Comparison of ENCODE assay signal across 17 mouse cellular contexts in the genomic region with DNA sequence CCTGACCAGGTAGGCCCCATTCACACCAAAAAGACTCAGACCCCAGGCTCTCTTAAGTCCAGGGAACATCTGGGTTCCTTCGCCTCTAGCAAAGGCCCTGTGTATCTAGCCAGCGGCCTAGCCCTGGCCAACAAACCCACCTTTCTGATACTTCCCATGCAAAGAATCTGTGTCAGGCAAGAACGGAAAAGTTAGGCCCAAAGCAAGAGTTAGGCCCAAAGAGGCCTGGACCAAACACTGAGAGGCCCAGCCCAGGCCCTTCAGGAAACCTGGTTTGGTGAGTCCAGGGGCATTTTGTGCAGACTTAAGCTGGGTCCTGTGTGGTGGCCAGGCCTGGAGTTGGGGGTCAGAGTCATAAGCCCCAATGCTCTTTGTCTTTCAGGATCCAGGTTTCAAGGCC. TPM values are rescaled to one million over a fixed set of nuclear protein-coding genes. Genes with fewer than 3 reads are reported as not detected.
A peak's percentile ranks its signal among the peaks of the same experiment; 100 is the strongest.
DNase-seq lines count a peak whose midpoint lies in the region; ATAC-seq lines count a peak whose summit lies in the region.
"Had no signal": no experiment of that assay in that cellular context is flagged by ENCODE, and none has a peak within 500 bp of the region (broad histone marks: within the 10 kb centered on the region; RNA-seq: fewer than 3 reads in every experiment).

No protein-coding gene starts in this region.

- no peak overlapping the region for H3K9ac ChIP-seq in hindbrain, embryonic 14.5 days
- H3K9ac ChIP-seq in hindbrain, embryonic 13.5 days: no peak overlapping the region
- no peak overlapping the region; the same call in 1 of the 2 replicates for H3K9ac ChIP-seq in embryonic facial prominence, embryonic 15.5 days
- no peak overlapping the region for H3K9ac ChIP-seq in liver, embryonic 16.5 days (ENCODE audit: low read depth, low read length)
- H3K9ac ChIP-seq: forebrain, embryonic 13.5 days; midbrain, embryonic 12.5 days had no signal

- no peaks in the 10 kb centered on the region for H3K36me3 ChIP-seq in hindbrain, embryonic 14.5 days (replicated peaks; ENCODE audit: control insufficient read depth, insufficient read depth)
- no peaks in the 10 kb centered on the region for H3K36me3 ChIP-seq in hindbrain, embryonic 13.5 days
- H3K36me3 ChIP-seq in embryonic facial prominence, embryonic 10.5 days (replicated peaks): 0 out of 2 replicates have a peak, but pooled peaks cover 3% of the 10 kb centered on the region
- H3K36me3 ChIP-seq in embryonic facial prominence, embryonic 15.5 days: no peaks in the 10 kb centered on the region
- no peaks in the 10 kb centered on the region for H3K36me3 ChIP-seq in liver, embryonic 16.5 days (ENCODE audit: control insufficient read depth, insufficient read depth)
- H3K36me3 ChIP-seq: midbrain, embryonic 12.5 days had no signal

- ATAC-seq in hindbrain, embryonic 14.5 days (ENCODE audit: low FRiP score): no peak
- no peak for ATAC-seq in hindbrain, embryonic 13.5 days (ENCODE audit: low FRiP score)
- no peak for ATAC-seq in embryonic facial prominence, embryonic 15.5 days (ENCODE audit: insufficient number of reproducible peaks, low FRiP score, low TSS enrichment, low read depth)
- ATAC-seq in liver, embryonic 16.5 days (ENCODE audit: low read depth): no peak
- ATAC-seq in activated CD4-positive, CD25-positive, alpha-beta regulatory T cell, adult 4 months: no peak
- ATAC-seq: CD4-positive, CD25-positive, alpha-beta regulatory T cell, adult 4 months; forebrain, embryonic 13.5 days had no signal

- H3K27me3 ChIP-seq in hindbrain, embryonic 14.5 days (ENCODE audit: control insufficient read depth, insufficient read depth, low read length): peaks cover 100% of the 10 kb centered on the region
- H3K27me3 ChIP-seq in hindbrain, embryonic 13.5 days: peaks cover 98% of the 10 kb centered on the region
- H3K27me3 ChIP-seq in embryonic facial prominence, embryonic 10.5 days (replicated peaks; ENCODE audit: low read depth, poor library complexity, severe bottlenecking): peaks cover 100% of the 10 kb centered on the region
- H3K27me3 ChIP-seq in embryonic facial prominence, embryonic 15.5 days: peaks cover 100% of the 10 kb centered on the region
- H3K27me3 ChIP-seq in liver, embryonic 16.5 days (ENCODE audit: control insufficient read depth, insufficient read depth, low read depth, low read length): peaks cover 99% of the 10 kb centered on the region

- peaks cover 21% of the 10 kb centered on the region; the same call in 1 of the 2 replicates for H3K4me1 ChIP-seq in hindbrain, embryonic 14.5 days (replicated peaks; ENCODE audit: control insufficient read depth, insufficient read depth, low read length)
- H3K4me1 ChIP-seq in hindbrain, embryonic 13.5 days (replicated peaks): peaks cover 25% of the 10 kb centered on the region
- H3K4me1 ChIP-seq in embryonic facial prominence, embryonic 10.5 days: peaks cover 71% of the 10 kb centered on the region
- H3K4me1 ChIP-seq in embryonic facial prominence, embryonic 15.5 days: peaks cover 40% of the 10 kb centered on the region
- no peaks in the 10 kb centered on the region; the same call in 1 of the 2 replicates for H3K4me1 ChIP-seq in liver, embryonic 16.5 days (ENCODE audit: control insufficient read depth, low read depth, low read length)

- WGBS in hindbrain, embryonic 14.5 days: 21% methylated on average over 3 of the region's 3 CpGs
- WGBS in hindbrain, embryonic 13.5 days: 34% methylated on average over 3 of the region's 3 CpGs
- WGBS in embryonic facial prominence, embryonic 10.5 days: 19% methylated on average over 3 of the region's 3 CpGs
- 73% methylated on average over 3 of the region's 3 CpGs for WGBS in embryonic facial prominence, embryonic 15.5 days
- 49% methylated on average over 3 of the region's 3 CpGs for WGBS in liver, embryonic 16.5 days (ENCODE audit: insufficient replicate concordance)

- H3K4me2 ChIP-seq in hindbrain, embryonic 14.5 days (replicated peaks): no peak overlapping the region
- no peak overlapping the region for H3K4me2 ChIP-seq in hindbrain, embryonic 13.5 days
- H3K4me2 ChIP-seq in embryonic facial prominence, embryonic 15.5 days (replicated peaks): peak overlapping the region; percentile 97
- H3K4me2 ChIP-seq in liver, embryonic 16.5 days (ENCODE audit: low read depth, low read length): no peak overlapping the region

- H3K9me3 ChIP-seq in hindbrain, embryonic 14.5 days (ENCODE audit: control insufficient read depth, low read length): no peaks in the 10 kb centered on the region
- H3K9me3 ChIP-seq in hindbrain, embryonic 13.5 days: no peaks in the 10 kb centered on the region
- H3K9me3 ChIP-seq in embryonic facial prominence, embryonic 10.5 days: no peaks in the 10 kb centered on the region
- no peaks in the 10 kb centered on the region for H3K9me3 ChIP-seq in embryonic facial prominence, embryonic 15.5 days (replicated peaks)
- H3K9me3 ChIP-seq in liver, embryonic 16.5 days (replicated peaks; ENCODE audit: control insufficient read depth, low read length): no peaks in the 10 kb centered on the region
- H3K9me3 ChIP-seq: forebrain, embryonic 13.5 days; midbrain, embryonic 12.5 days had no signal

- H3K4me3 ChIP-seq in hindbrain, embryonic 14.5 days (replicated peaks; ENCODE audit: low read length): peak overlapping the region; percentile 28; the same call in 1 of the 2 replicates
- no peak overlapping the region for H3K4me3 ChIP-seq in hindbrain, embryonic 13.5 days
- H3K4me3 ChIP-seq in embryonic facial prominence, embryonic 10.5 days: peak overlapping the region; percentile 70
- H3K4me3 ChIP-seq in embryonic facial prominence, embryonic 15.5 days (replicated peaks): peak overlapping the region; percentile 56
- peak overlapping the region; percentile 54; the same call in 1 of the 2 replicates for H3K4me3 ChIP-seq in liver, embryonic 16.5 days (ENCODE audit: low read depth, low read length)

- no peak overlapping the region for H3K27ac ChIP-seq in hindbrain, embryonic 14.5 days
- H3K27ac ChIP-seq in hindbrain, embryonic 13.5 days: no peak overlapping the region
- H3K27ac ChIP-seq in embryonic facial prominence, embryonic 10.5 days (replicated peaks): peak overlapping the region; percentile 86
- no peak overlapping the region for H3K27ac ChIP-seq in embryonic facial prominence, embryonic 15.5 days (replicated peaks)
- no peak overlapping the region for H3K27ac ChIP-seq in liver, embryonic 16.5 days (ENCODE audit: low read length)
- H3K27ac ChIP-seq: forebrain, embryonic 13.5 days; midbrain, embryonic 12.5 days had no signal

- no peak for DNase-seq in hindbrain, embryonic 14.5 days (ENCODE audit: low spot score)
- DNase-seq in embryonic facial prominence, embryonic 10.5 days (ENCODE audit: low spot score): peak; percentile 36
- DNase-seq in layer of hippocampus, adult 18-20 months (ENCODE audit: low spot score in 2 of 2): no peak
- DNase-seq: adrenal gland, adult 2 months; gastrocnemius, postnatal 25 days; kidney, postnatal 25 days; spleen, adult 18-20 months; thymus, adult 2 months had no signal

RNA-seq across cellular contexts. Expression of gene Foxf1, which starts 1.4 kb away (rescaled TPM):
- polyA plus RNA-seq in hindbrain, embryonic 14.5 days (2014; fragmentation: Nextera tagmentation; extraction: Ambion mirVana): 1.1 and 1.7 TPM in 2 replicates
- 0.96 and 1.3 TPM in 2 replicates for polyA plus RNA-seq in hindbrain, embryonic 13.5 days (2015; fragmentation: Nextera tagmentation; extraction: Ambion mirVana)
- 28.8 and 30.1 TPM in 2 replicates for polyA plus RNA-seq in embryonic facial prominence, embryonic 10.5 days (2016; fragmentation: Nextera tagmentation; extraction: Ambion mirVana)
- 9.9 and 10.1 TPM in 2 replicates for polyA plus RNA-seq in embryonic facial prominence, embryonic 15.5 days (2015; fragmentation: Nextera tagmentation; extraction: Ambion mirVana)
- 2.6 and 2.7 TPM in 2 replicates for polyA plus RNA-seq in liver, embryonic 16.5 days (2015; fragmentation: Nextera tagmentation; extraction: Ambion mirVana)
- not detected for polyA plus RNA-seq in activated CD4-positive, CD25-positive, alpha-beta regulatory T cell, adult 4 months (2017; shearing (Covaris generic))
- under 1 TPM; 0.48 to 0.92 TPM for total RNA-seq in layer of hippocampus, adult 18-20 months (2021)
- total RNA-seq: common myeloid progenitor, adult 5-6 weeks; gastrocnemius, postnatal 25 days; hematopoietic stem cell, adult 5-6 weeks had no signal

RNA-seq across cellular contexts. Expression of gene Mthfsd, which starts 22.6 kb away (rescaled TPM):
- 34.6 and 45.6 TPM in 2 replicates for polyA plus RNA-seq in hindbrain, embryonic 14.5 days (2014; fragmentation: Nextera tagmentation; extraction: Ambion mirVana)
- polyA plus RNA-seq in hindbrain, embryonic 13.5 days (2015; fragmentation: Nextera tagmentation; extraction: Ambion mirVana): 53.8 and 54.1 TPM in 2 replicates
- polyA plus RNA-seq in embryonic facial prominence, embryonic 10.5 days (2016; fragmentation: Nextera tagmentation; extraction: Ambion mirVana): 68.2 and 72.3 TPM in 2 replicates
- polyA plus RNA-seq in embryonic facial prominence, embryonic 15.5 days (2015; fragmentation: Nextera tagmentation; extraction: Ambion mirVana): 58.2 and 61.3 TPM in 2 replicates
- 15.6 and 17.0 TPM in 2 replicates for polyA plus RNA-seq in liver, embryonic 16.5 days (2015; fragmentation: Nextera tagmentation; extraction: Ambion mirVana)
- polyA plus RNA-seq in activated CD4-positive, CD25-positive, alpha-beta regulatory T cell, adult 4 months (2017; shearing (Covaris generic)): 10 to 100 TPM; 16.1 to 24.7 TPM
- total RNA-seq in layer of hippocampus, adult 18-20 months (2021): 10 to 100 TPM; 36.6 to 37.2 TPM

RNA-seq across cellular contexts. Expression of gene Foxc2, which starts 30.4 kb away (rescaled TPM):
- polyA plus RNA-seq in hindbrain, embryonic 14.5 days (2014; fragmentation: Nextera tagmentation; extraction: Ambion mirVana): 2.9 and 3.1 TPM in 2 replicates
- polyA plus RNA-seq in hindbrain, embryonic 13.5 days (2015; fragmentation: Nextera tagmentation; extraction: Ambion mirVana): 2.8 and 4.1 TPM in 2 replicates
- polyA plus RNA-seq in embryonic facial prominence, embryonic 10.5 days (2016; fragmentation: Nextera tagmentation; extraction: Ambion mirVana): 11.7 and 15.2 TPM in 2 replicates
- polyA plus RNA-seq in embryonic facial prominence, embryonic 15.5 days (2015; fragmentation: Nextera tagmentation; extraction: Ambion mirVana): 2.3 and 5.6 TPM in 2 replicates
- polyA plus RNA-seq in liver, embryonic 16.5 days (2015; fragmentation: Nextera tagmentation; extraction: Ambion mirVana): 0.04 and 0.08 TPM in 2 replicates
- polyA plus RNA-seq in activated CD4-positive, CD25-positive, alpha-beta regulatory T cell, adult 4 months (2017; shearing (Covaris generic)): not detected
- under 1 TPM; 0.69 to 0.96 TPM for total RNA-seq in layer of hippocampus, adult 18-20 months (2021)
- total RNA-seq: common myeloid progenitor, adult 5-6 weeks; hematopoietic stem cell, adult 5-6 weeks had no signal
- polyA plus RNA-seq: CD4-positive, CD25-positive, alpha-beta regulatory T cell, adult 4 months had no signal

RNA-seq across cellular contexts. Expression of gene Foxl1, which starts 42.2 kb away (rescaled TPM):
- 0.12 and 0.25 TPM in 2 replicates for polyA plus RNA-seq in hindbrain, embryonic 14.5 days (2014; fragmentation: Nextera tagmentation; extraction: Ambion mirVana)
- polyA plus RNA-seq in hindbrain, embryonic 13.5 days (2015; fragmentation: Nextera tagmentation; extraction: Ambion mirVana): 0.16 and 0.27 TPM in 2 replicates
- 2.8 and 4.6 TPM in 2 replicates for polyA plus RNA-seq in embryonic facial prominence, embryonic 10.5 days (2016; fragmentation: Nextera tagmentation; extraction: Ambion mirVana)
- 0.25 and 0.31 TPM in 2 replicates for polyA plus RNA-seq in embryonic facial prominence, embryonic 15.5 days (2015; fragmentation: Nextera tagmentation; extraction: Ambion mirVana)
- polyA plus RNA-seq in liver, embryonic 16.5 days (2015; fragmentation: Nextera tagmentation; extraction: Ambion mirVana): 0.07 TPM in 1 of 2 replicates, not detected in the other
- not detected for polyA plus RNA-seq in activated CD4-positive, CD25-positive, alpha-beta regulatory T cell, adult 4 months (2017; shearing (Covaris generic))
- not detected for total RNA-seq in layer of hippocampus, adult 18-20 months (2021)
- total RNA-seq: common myeloid progenitor, adult 5-6 weeks; gastrocnemius, postnatal 25 days; hematopoietic stem cell, adult 5-6 weeks had no signal
- polyA plus RNA-seq: CD4-positive, CD25-positive, alpha-beta regulatory T cell, adult 4 months had no signal
